Mouse (Mus musculus): ENCODE measurements around the gene Hltf.
"Not testable (repeated sequence)": the region's sequence is repeated elsewhere in the genome, so short reads cannot be mapped to it uniquely, and the experiment has no call there.

Hltf gene

DNA sequence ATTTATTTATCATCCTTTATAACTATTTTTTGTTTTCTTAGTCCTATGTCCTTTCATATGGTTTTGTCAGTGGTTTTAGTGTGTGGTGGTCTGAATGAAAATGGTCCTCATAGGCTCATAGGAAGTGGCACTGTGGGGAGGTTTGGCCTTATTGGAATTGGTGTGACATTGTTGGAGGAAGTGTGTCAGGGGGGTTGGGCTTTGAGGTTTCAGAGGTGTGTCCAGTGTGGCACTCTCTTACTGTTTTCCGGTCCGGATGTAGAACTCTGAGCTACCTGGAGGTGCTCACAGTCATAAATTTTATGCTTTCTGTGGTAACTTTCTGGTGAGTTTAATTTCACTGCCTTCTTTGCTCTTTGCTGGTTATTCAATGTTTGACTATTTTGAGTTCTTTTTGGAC is 47.2 kb downstream of the Hltf start:
- DNase-seq (ENCODE audit: low spot score) = no peak

- no peak for DNase-seq (ENCODE audit: low spot score)
These were observed 51.3 kb downstream of the Hltf start for GRCm38 (mm10) chr3:20108881-20109280.

DNA sequence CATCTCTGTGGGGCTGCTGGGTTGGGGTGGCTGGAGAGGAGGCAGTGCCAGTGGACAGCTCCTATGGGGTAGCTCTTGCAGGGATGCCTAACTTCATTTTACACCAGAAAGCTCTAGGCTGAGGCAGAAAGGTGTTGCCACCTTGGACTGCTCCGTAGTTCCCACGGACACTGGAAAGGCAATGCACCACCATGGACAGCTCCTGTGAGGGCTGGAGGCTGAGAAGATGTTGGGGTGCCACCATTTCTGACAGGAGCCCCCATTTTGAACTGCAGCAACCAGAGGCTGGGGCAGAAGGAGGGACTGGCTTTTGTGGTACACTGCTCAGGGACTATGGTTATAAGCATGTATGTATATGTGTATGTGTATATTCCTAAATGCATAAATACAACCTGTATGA is 54.3 kb downstream of the Hltf start:
- no peak for DNase-seq (ENCODE audit: low spot score)

DNA sequence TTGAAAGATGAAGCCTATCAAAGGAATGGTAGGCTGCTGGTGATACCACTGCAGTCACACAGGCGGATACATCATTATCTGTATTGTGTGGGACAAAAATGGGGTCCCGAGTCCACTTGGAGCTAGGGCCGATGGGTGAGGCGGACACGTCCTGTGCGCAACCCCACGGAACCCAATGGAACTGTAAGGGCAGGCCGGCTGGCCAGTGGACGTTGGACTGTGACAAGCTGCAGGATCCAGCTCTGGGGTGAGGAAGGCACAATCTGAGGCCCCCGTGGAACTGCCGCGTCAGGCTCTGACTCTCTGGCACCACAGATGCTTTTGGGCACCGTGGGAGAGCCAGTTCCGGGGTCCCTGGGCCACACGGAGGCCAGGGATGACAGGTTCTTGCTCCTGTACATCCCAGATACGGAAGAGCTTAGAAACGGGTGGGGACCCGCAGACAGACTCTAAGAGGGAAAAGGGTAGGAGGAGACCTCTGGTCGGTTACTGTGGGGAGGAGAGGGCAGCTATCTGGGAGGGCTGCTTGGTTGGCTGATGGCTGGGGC is 61.5 kb downstream of the Hltf start:
- DNase-seq (ENCODE audit: low spot score) = no peak

DNA sequence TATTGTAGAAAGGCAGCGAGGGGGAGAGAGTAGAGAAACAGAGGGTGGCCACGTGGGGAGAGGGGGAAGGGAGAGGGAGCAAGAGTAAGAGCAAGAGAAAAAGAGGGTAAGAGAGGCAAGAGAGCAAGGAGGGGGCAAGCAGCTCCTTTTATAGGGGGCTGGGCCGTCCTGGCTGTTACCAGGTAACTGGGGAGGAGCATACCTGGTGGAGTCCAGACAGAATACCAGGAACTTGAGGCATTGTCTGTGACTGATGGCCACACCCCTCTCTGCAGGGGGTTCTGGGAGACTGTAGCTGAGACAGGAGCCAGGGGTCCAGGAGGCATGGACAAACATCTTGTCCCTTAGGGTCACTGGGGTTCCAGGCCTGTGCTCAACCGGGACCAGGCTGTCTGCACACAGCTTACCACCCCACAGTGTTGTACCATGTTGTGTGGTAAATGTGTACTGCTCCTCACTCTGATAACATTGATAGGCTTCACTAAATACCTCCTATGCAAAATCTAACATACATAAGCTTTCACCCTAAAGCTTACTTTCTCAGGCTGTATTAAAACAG is 62.2 kb downstream of the Hltf start:
- DNase-seq (ENCODE audit: low spot score) = no peak

GRCm38 (mm10) chr3:20121582-20121981 is 64.0 kb downstream of the Hltf start:
- not testable (repeated sequence) for DNase-seq (ENCODE audit: low spot score)

DNA sequence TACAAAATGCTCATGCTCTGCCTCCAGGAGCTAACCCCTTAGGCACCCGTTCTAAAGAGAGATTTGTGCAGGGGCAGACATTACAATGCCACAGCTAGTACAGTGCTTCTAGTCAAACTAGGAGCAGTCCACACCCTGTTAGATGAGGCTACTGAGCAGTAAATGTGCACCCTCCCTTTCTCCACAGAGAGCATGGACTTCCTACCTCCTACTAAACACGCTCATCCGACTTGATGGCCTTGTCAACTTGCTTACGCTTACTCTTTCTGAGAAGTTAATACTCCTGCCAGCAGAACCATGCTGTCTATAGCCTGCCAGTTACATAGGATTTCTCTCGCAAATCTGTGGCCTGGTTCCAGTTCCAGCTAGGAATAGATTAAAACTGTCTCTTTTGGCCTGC is 68.0 kb downstream of the Hltf start:
- DNase-seq (ENCODE audit: low spot score) = no peak

DNA sequence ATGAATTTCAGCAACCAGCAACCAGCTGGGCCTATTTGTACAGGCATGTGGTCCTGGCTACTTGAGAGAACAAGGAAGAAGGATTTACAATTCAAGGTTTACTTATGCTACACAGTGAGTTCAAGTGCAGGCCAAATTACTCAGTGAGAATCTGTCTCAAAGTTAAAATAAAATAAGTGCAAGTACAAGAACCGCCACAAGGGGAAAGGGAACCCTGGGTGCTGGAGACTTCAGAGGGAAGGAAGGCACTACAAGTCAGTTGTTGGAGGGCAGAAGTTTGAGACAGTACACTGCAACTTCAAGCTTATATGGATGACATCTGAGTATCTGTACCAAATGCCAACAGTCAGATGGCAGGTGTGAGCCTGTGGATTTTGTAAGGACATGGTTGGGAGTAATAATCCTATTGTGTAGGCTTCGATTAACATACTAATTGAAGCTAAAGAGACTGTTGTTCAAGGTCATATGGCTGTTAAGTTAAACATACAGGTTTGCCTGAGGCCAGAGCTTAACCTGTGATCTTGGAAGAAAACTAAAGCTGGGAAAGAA is 69.5 kb downstream of the Hltf start:
- no peak for DNase-seq (ENCODE audit: low spot score)

DNA sequence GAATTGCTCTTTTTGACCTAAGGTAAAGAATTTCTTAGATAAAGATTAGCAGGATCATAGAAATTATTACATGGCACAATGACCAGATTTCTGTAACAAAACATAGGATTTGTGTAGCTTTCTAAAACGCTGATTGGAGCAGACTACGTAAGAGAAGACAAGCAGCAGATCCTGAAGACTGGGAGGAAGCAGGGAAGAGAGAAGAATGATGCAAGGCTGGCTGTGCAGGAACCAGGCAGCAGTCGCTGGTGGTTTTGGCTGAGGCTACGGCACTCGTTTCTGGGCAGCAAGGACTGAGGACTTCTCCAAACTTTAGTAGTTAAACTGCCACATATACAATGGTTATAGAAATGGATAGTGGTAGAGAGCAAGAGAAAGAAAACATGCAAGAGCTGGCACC is 71.9 kb downstream of the Hltf start:
- no peak for DNase-seq (ENCODE audit: low spot score)

GRCm38 (mm10) chr3:20130456-20131349 is 73.1 kb downstream of the Hltf start:
- DNase-seq (ENCODE audit: low spot score) = no peak

- DNase-seq (ENCODE audit: low spot score) = no peak
These were observed 73.7 kb downstream of the Hltf start for GRCm38 (mm10) chr3:20131350-20131720.

GRCm38 (mm10) chr3:20132731-20133130 is 75.1 kb downstream of the Hltf start:
- DNase-seq (ENCODE audit: low spot score) = no peak

GRCm38 (mm10) chr3:20133745-20134144 is 76.1 kb downstream of the Hltf start:
- no peak for DNase-seq (ENCODE audit: low spot score)

GRCm38 (mm10) chr3:20134545-20134944 is 76.9 kb downstream of the Hltf start:
- DNase-seq (ENCODE audit: low spot score) = no peak

DNA sequence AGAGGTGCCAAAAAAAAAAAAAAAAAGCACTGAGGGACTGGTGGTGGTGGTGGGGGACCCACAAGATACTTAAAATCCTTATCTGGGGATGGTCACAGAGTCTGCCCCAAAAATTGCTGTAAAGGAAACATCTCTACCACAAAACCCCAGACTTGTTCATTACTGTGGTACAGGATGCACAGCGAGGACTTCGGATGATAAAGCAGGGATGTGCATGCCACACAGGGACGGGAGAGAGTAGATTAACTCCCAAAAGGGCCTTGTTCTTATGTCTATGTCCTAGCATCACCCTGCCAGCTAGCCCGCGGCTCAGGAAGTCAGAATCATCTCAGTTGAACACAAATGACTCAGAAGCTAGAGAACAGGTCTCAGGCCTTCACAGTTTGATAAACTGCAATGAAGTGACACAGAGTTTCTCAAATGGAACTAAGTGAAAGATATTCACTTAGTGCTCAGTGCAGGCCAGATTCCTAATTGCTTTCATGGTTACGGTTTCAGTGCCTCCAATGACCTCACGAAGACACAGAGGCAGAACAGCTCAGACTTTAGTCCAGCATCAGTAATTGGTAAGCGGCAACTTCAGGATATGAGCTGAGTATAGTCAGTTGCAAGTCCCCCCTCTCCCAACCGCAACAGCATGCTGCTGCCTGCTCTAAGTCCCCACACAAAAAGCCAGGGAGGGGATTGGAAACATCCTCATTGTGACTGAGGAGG is 79.4 kb downstream of the Hltf start:
- no peak for DNase-seq (ENCODE audit: low spot score)

GRCm38 (mm10) chr3:20141240-20141639 is 83.6 kb downstream of the Hltf start:
- no peak for DNase-seq (ENCODE audit: low spot score)

GRCm38 (mm10) chr3:20141679-20142078 is 84.1 kb downstream of the Hltf start:
- peak; percentile 80 for DNase-seq (ENCODE audit: low spot score)

- no peak for DNase-seq (ENCODE audit: low spot score)
These were observed 84.5 kb downstream of the Hltf start for GRCm38 (mm10) chr3:20142101-20142500.

DNA sequence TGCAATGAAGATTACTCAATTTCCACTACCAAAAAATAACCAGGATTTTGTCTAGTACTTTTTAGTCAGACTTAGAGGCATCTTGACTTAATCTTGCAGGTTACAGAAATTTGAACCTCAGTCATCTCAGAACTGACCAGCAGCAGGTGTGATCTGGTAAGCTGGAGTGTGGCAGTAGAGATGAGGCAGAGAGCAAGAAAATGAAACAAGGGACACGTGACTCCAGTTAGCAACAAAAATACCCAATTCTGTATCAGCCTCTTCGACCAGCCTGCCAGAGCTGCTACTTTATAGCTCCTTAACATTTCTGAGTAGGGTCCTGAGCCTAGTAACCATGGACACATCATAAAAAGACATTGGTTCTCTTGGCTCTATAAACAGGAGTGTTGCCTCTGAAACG is 85.0 kb downstream of the Hltf start:
- no peak for DNase-seq (ENCODE audit: low spot score)

- DNase-seq (ENCODE audit: low spot score) = no peak
These were observed 86.1 kb downstream of the Hltf start for GRCm38 (mm10) chr3:20143726-20144125.

GRCm38 (mm10) chr3:20144401-20144800 is 86.8 kb downstream of the Hltf start:
- no peak for DNase-seq (ENCODE audit: low spot score)

GRCm38 (mm10) chr3:20145696-20146113 is 88.1 kb downstream of the Hltf start:
- DNase-seq (ENCODE audit: low spot score) = peak; percentile 62

Data from embryo, embryonic 10 days (tissue).